Mouse (Mus musculus): ENCODE data around the gene Tob1. TPM values are rescaled to one million over a fixed set of nuclear protein-coding genes. Genes with fewer than 3 reads are reported as not detected.

The Tob1 gene
- total and polyA plus RNA-seq, 3 experiments = 2.4 to 7.5 TPM; not detected in 1

DNA sequence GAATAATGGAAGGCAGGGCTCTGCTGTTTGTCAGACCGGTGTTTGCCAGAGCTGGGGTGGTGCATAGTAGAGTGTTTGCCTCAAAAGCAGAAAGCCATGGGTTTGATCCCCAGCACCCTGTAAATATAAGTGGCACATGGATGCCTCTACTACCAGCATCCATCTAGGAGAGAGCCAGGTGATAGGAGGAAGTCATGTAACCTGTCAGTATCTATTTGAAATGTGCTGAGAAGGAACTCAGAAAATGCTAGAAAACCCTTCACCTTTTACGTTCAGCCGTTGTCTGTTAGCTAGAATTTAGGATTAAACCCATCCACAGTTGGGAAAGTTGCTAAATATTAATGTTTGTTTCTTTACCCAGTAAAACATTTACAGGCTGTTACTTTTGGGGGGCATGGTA lies 4.3 kb downstream of the Tob1 start:
- TF ChIP-seq POLR2AphosphoS2 (IDR thresholded peaks at IDR 0.05; ENCODE audit: low read length) (no peak), SMC3 (IDR thresholded peaks at IDR 0.05; ENCODE audit: low read depth, low read length) (no peak), TAL1 (IDR thresholded peaks at IDR 0.05; ENCODE audit: low read length) (no peak), CHD2 (IDR thresholded peaks at IDR 0.05; ENCODE audit: low read length) (no peak), GATA1 (IDR thresholded peaks at IDR 0.05; ENCODE audit: low read depth, low read length) (no peak), TCF12 (IDR thresholded peaks at IDR 0.05; ENCODE audit: low read depth, low read length) (no peak), MAX (IDR thresholded peaks at IDR 0.05; ENCODE audit: low read length) (no peak), CTCF (IDR thresholded peaks at IDR 0.05 in 2 of 3, conservative IDR thresholded peaks at IDR 0.05 in 1 of 3; ENCODE audit: control insufficient read depth in 1 of 3, insufficient read depth in 1 of 3, low read depth in 2 of 3, low read length in 3 of 3, poor library complexity in 1 of 3, severe bottlenecking in 1 of 3) (no peak), MAZ (IDR thresholded peaks at IDR 0.05; ENCODE audit: low read depth, low read length) (no peak), ELF1 (IDR thresholded peaks at IDR 0.05; ENCODE audit: low read depth, low read length) (no peak), MAFK (IDR thresholded peaks at IDR 0.05; ENCODE audit: borderline replicate concordance, low read depth, low read length) (no peak), ETS1 (IDR thresholded peaks at IDR 0.05; ENCODE audit: low read depth, low read length) (no peak)
- no peak for DNase-seq (ENCODE audit: low read depth, low spot score)
- H3K79me2 ChIP-seq (ENCODE audit: control insufficient read depth, insufficient read depth, low read length, poor library complexity) = peaks cover 12% of the 10 kb centered on the region; the same call in 1 of the 2 replicates
- H3K9me3 ChIP-seq (replicated peaks; ENCODE audit: insufficient read depth, low read length) = no peaks in the 10 kb centered on the region
- H3K27ac ChIP-seq (ENCODE audit: control insufficient read depth, low read depth, low read length) = no peak overlapping the region
- H3K4me3 ChIP-seq (ENCODE audit: control insufficient read depth in 1 of 2, insufficient read depth in 1 of 2, low read depth in 2 of 2, low read length in 2 of 2) = no peak overlapping the region
- H3K27me3 ChIP-seq (ENCODE audit: control insufficient read depth in 1 of 2, insufficient read depth in 2 of 2, low read length in 2 of 2) = peaks cover 4 to 6% of the 10 kb centered on the region in 2 experiments; a peak in 3 of 4 replicates
- H3K4me1 ChIP-seq (ENCODE audit: control insufficient read depth in 1 of 2, insufficient read depth in 2 of 2, low read length in 2 of 2) = peaks cover 0 to 4% of the 10 kb centered on the region in 2 experiments; a peak in 1 of 4 replicates
- H3K9ac ChIP-seq (ENCODE audit: control insufficient read depth, low read depth, low read length, poor library complexity, severe bottlenecking) = no peak overlapping the region
- H3K36me3 ChIP-seq (ENCODE audit: control insufficient read depth in 1 of 2, insufficient read depth in 2 of 2, low read length in 2 of 2) = peaks cover 0 to 2% of the 10 kb centered on the region in 2 experiments; a peak in 1 of 4 replicates

GRCm38 (mm10) chr11:94216247-94216646 lies 5.0 kb downstream of the Tob1 start:
- Histone ChIP-seq H3K27ac (ENCODE audit: control insufficient read depth, low read depth, low read length) (no peak overlapping the region), H3K36me3 (ENCODE audit: control insufficient read depth in 1 of 2, insufficient read depth in 2 of 2, low read length in 2 of 2) (peaks cover 0 to 2% of the 10 kb centered on the region in 2 experiments; a peak in 1 of 4 replicates), H3K4me1 (ENCODE audit: control insufficient read depth in 1 of 2, insufficient read depth in 2 of 2, low read length in 2 of 2) (peaks cover 0 to 4% of the 10 kb centered on the region in 2 experiments; a peak in 1 of 4 replicates), H3K27me3 (ENCODE audit: control insufficient read depth in 1 of 2, insufficient read depth in 2 of 2, low read length in 2 of 2) (peaks cover 8% of the 10 kb centered on the region in 2 experiments; a peak in 3 of 4 replicates), H3K9ac (ENCODE audit: control insufficient read depth, low read depth, low read length, poor library complexity, severe bottlenecking) (no peak overlapping the region), H3K79me2 (ENCODE audit: control insufficient read depth, insufficient read depth, low read length, poor library complexity) (peaks cover 12% of the 10 kb centered on the region; the same call in 1 of the 2 replicates), H3K4me3 (ENCODE audit: control insufficient read depth in 1 of 2, insufficient read depth in 1 of 2, low read depth in 2 of 2, low read length in 2 of 2) (no peak overlapping the region), H3K9me3 (replicated peaks; ENCODE audit: insufficient read depth, low read length) (no peaks in the 10 kb centered on the region)
- no peak for DNase-seq (ENCODE audit: low read depth, low spot score)
- no peak for TF ChIP-seq ZNF384 (IDR thresholded peaks at IDR 0.05; ENCODE audit: low read depth, low read length)

GRCm38 (mm10) chr11:94221257-94221656 lies 10.0 kb downstream of the Tob1 start:
- Histone ChIP-seq H3K9me3 (replicated peaks; ENCODE audit: insufficient read depth, low read length) (no peaks in the 10 kb centered on the region), H3K27ac (ENCODE audit: control insufficient read depth, low read depth, low read length) (no peak overlapping the region), H3K79me2 (ENCODE audit: control insufficient read depth, insufficient read depth, low read length, poor library complexity) (no peaks in the 10 kb centered on the region), H3K4me3 (ENCODE audit: control insufficient read depth in 1 of 2, insufficient read depth in 1 of 2, low read depth in 2 of 2, low read length in 2 of 2) (no peak overlapping the region), H3K27me3 (ENCODE audit: control insufficient read depth in 1 of 2, insufficient read depth in 2 of 2, low read length in 2 of 2) (peaks cover 9 to 11% of the 10 kb centered on the region in 2 experiments), H3K4me1 (ENCODE audit: control insufficient read depth in 1 of 2, insufficient read depth in 2 of 2, low read length in 2 of 2) (no peaks in the 10 kb centered on the region), H3K36me3 (ENCODE audit: control insufficient read depth in 1 of 2, insufficient read depth in 2 of 2, low read length in 2 of 2) (no peaks in the 10 kb centered on the region; a peak in 1 of 4 replicates), H3K9ac (ENCODE audit: control insufficient read depth, low read depth, low read length, poor library complexity, severe bottlenecking) (no peak overlapping the region)
- TF ChIP-seq MXI1 (IDR thresholded peaks at IDR 0.05; ENCODE audit: low read depth, low read length) = no peak
- TF ChIP-seq SMC3 (IDR thresholded peaks at IDR 0.05; ENCODE audit: low read depth, low read length) = no peak
- no peak for TF ChIP-seq CHD1 (IDR thresholded peaks at IDR 0.05; ENCODE audit: low read depth, low read length)
- TF ChIP-seq ZNF384 (IDR thresholded peaks at IDR 0.05; ENCODE audit: low read depth, low read length) = no peak
- TF ChIP-seq KAT2A (conservative IDR thresholded peaks at IDR 0.05; ENCODE audit: low read depth, low read length) = no peak
- TF ChIP-seq RCOR1 (IDR thresholded peaks at IDR 0.05; ENCODE audit: low read depth, low read length) = no peak
- TF ChIP-seq USF1 (IDR thresholded peaks at IDR 0.05; ENCODE audit: low read depth, low read length) = no peak
- TF ChIP-seq TAL1 (IDR thresholded peaks at IDR 0.05; ENCODE audit: low read length) = no peak
- TF ChIP-seq MAX (IDR thresholded peaks at IDR 0.05; ENCODE audit: low read length) = no peak
- no peak for TF ChIP-seq GABPA (IDR thresholded peaks at IDR 0.05; ENCODE audit: low read depth, low read length)
- no peak for TF ChIP-seq USF2 (IDR thresholded peaks at IDR 0.05; ENCODE audit: borderline replicate concordance in 1 of 2, insufficient read depth in 1 of 2, low read depth in 1 of 2, low read length in 2 of 2)
- no peak for TF ChIP-seq MAFK (IDR thresholded peaks at IDR 0.05; ENCODE audit: borderline replicate concordance, low read depth, low read length)
- TF ChIP-seq EP300 (IDR thresholded peaks at IDR 0.05; ENCODE audit: low read depth in 1 of 2, low read length in 2 of 2) = no peak
- TF ChIP-seq ZKSCAN1 (IDR thresholded peaks at IDR 0.05; ENCODE audit: low read depth, low read length) = no peak
- TF ChIP-seq POLR2AphosphoS5 (IDR thresholded peaks at IDR 0.05; ENCODE audit: borderline replicate concordance, low read depth, low read length) = no peak
- DNase-seq (ENCODE audit: low read depth, low spot score) = no peak
